Mouse (Mus musculus) brain, embryonic 14.5 days (tissue): Measurements from ENCODE around the gene Zfp64.

Source experiments
- CTCF ChIP-seq: fragments of 200-500 bp; IDR thresholded peaks from 2 replicates; pipeline ENCODE4 v1.5.1; 2012; ENCODE audit warnings: inconsistent platforms, mild to moderate bottlenecking, moderate library complexity, borderline replicate concordance; ENCODE audit not compliant: insufficient read depth, insufficient read length; ENCODE audit errors: extremely low read depth
- POLR2A ChIP-seq: fragments of 200-500 bp; IDR thresholded peaks from 2 replicates; pipeline ENCODE4 v1.6.1; 2012; ENCODE audit warnings: mild to moderate bottlenecking, inconsistent platforms, borderline replicate concordance; ENCODE audit not compliant: poor library complexity, insufficient read depth, insufficient read length, severe bottlenecking; ENCODE audit errors: extremely low read depth

DNA sequence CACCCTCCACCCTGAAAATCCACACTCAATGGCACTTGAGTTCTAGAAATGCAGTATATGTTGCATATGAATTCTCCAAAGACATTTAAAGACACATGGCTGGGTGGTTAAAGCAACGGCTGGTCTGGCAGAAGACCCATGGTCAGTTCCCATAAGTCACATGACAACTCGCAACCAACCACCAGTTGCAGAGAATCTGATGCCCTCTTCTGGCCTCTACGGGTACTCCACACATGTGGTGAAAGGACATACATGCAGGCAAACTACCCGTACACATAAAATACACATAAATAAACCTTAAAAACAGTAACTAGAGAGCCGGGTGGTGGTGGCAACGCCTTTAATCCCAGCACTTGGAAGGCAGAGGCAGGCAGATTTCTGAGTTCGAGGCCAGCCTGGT lies 60.6 kb downstream of the Zfp64 start:
- TF ChIP-seq POLR2A (no peak), CTCF (no peak)
